Mouse (Mus musculus) CH12.LX (cell line): ENCODE measurements around the gene Ap5b1.

Experiments
- BHLHE40 ChIP-seq: IDR thresholded peaks from 2 replicates; pipeline ENCODE4 v1.6.1; 2011; ENCODE audit warnings: mild to moderate bottlenecking, low read depth, low read length, improper control_type of control experiment
- CTCF ChIP-seq, 2 experiments: IDR thresholded peaks in 1 of 2; conservative IDR thresholded peaks in 1 of 2; 2 replicates each; pipeline ENCODE4 v1.5.1; 2011 to 2012; ENCODE audit warnings: low read depth in 2 of 2, low read length in 2 of 2, improper control_type of control experiment in 1 of 2, inconsistent platforms in 1 of 2, mild to moderate bottlenecking in 1 of 2, moderate library complexity in 1 of 2
- E2F4 ChIP-seq: IDR thresholded peaks from 2 replicates; pipeline ENCODE4 v1.6.1; 2011; ENCODE audit warnings: low read depth, low read length, improper control_type of control experiment; ENCODE audit not compliant: insufficient replicate concordance
- GABPA ChIP-seq: IDR thresholded peaks from 2 replicates; pipeline ENCODE4 v1.6.1; 2012; ENCODE audit warnings: low read depth, low read length, improper control_type of control experiment, inconsistent platforms; ENCODE audit not compliant: insufficient replicate concordance
- MAFK ChIP-seq: IDR thresholded peaks from 2 replicates; pipeline ENCODE4 v1.6.1; 2011; ENCODE audit warnings: low read length, improper control_type of control experiment; ENCODE audit not compliant: insufficient replicate concordance
- MAX ChIP-seq: IDR thresholded peaks from 2 replicates; pipeline ENCODE4 v1.6.1; 2011; ENCODE audit warnings: low read length, improper control_type of control experiment
- MEF2A ChIP-seq: IDR thresholded peaks from 2 replicates; pipeline ENCODE4 v1.6.1; 2014; ENCODE audit warnings: low read depth, mild to moderate bottlenecking, inconsistent platforms, low read length, improper control_type of control experiment, borderline replicate concordance
- MXI1 ChIP-seq: IDR thresholded peaks from 2 replicates; pipeline ENCODE4 v1.6.1; 2011; ENCODE audit warnings: mild to moderate bottlenecking, low read depth, low read length, improper control_type of control experiment
- NRF1 ChIP-seq: IDR thresholded peaks from 2 replicates; pipeline ENCODE4 v1.6.1; 2014; ENCODE audit warnings: low read depth, mild to moderate bottlenecking, inconsistent platforms, low read length, improper control_type of control experiment, moderate library complexity
- POLR2A ChIP-seq: IDR thresholded peaks from 2 replicates; pipeline ENCODE4 v1.6.1; 2011; ENCODE audit warnings: low read depth, mild to moderate bottlenecking, improper control_type of control experiment, low read length
- SIN3A ChIP-seq: IDR thresholded peaks from 2 replicates; pipeline ENCODE4 v1.6.1; 2012; ENCODE audit warnings: low read length, improper control_type of control experiment, inconsistent platforms
- SMC3 ChIP-seq: IDR thresholded peaks from 2 replicates; pipeline ENCODE4 v1.6.1; 2011; ENCODE audit warnings: low read depth, low read length, improper control_type of control experiment
- ZC3H11A ChIP-seq: IDR thresholded peaks from 2 replicates; pipeline ENCODE4 v1.6.1; 2012; ENCODE audit warnings: low read depth, mild to moderate bottlenecking, inconsistent platforms, low read length, improper control_type of control experiment
- ZKSCAN1 ChIP-seq: IDR thresholded peaks from 2 replicates; pipeline ENCODE4 v1.6.1; 2012; ENCODE audit warnings: low read depth, inconsistent platforms, low read length, improper control_type of control experiment, borderline replicate concordance

- TF ChIP-seq MEF2A: no peak
- no peak for TF ChIP-seq POLR2A
- no peak for TF ChIP-seq MAX
- no peak for TF ChIP-seq CTCF (conservative IDR thresholded peaks at IDR 0.05 in 1 of 2, IDR thresholded peaks at IDR 0.05 in 1 of 2; ENCODE audit: low read depth in 2 of 2, low read length in 2 of 2)
- no peak for TF ChIP-seq SIN3A
- TF ChIP-seq MAFK: no peak
- no peak for TF ChIP-seq ZC3H11A
- no peak for TF ChIP-seq GABPA
- no peak for TF ChIP-seq SMC3
- TF ChIP-seq BHLHE40: no peak
- TF ChIP-seq NRF1: no peak
- TF ChIP-seq E2F4: no peak
- TF ChIP-seq ZKSCAN1: no peak
- TF ChIP-seq MXI1: no peak
Observed at GRCm38 (mm10) chr19:5561886-5562285, 5.9 kb upstream of the Ap5b1 start.
